Mouse (Mus musculus) layer of hippocampus, postnatal 10 days (tissue): Measurements from ENCODE around the gene Ifnl2. TPM values are rescaled to one million over a fixed set of nuclear protein-coding genes. Genes with fewer than 3 reads are reported as not detected.

ENCODE experiments used
- DNase-seq, 2 experiments: peaks; one replicate each; pipeline ENCODE4 v3.0.0; 2021; ENCODE audit warnings: low spot score in 2 of 2
- total RNA-seq, 2 experiments: library from RNA; stranded (reverse); gene quantifications; 2 replicates each; pipeline ENCODE4 v1.2.3; 2021

Gene Ifnl2
- total RNA-seq, 2 experiments from 2014 or later: not detected

GRCm38 (mm10) chr7:28492310-28492709 lies 17.9 kb downstream of the Ifnl2 start:
- DNase-seq: no peak

DNA sequence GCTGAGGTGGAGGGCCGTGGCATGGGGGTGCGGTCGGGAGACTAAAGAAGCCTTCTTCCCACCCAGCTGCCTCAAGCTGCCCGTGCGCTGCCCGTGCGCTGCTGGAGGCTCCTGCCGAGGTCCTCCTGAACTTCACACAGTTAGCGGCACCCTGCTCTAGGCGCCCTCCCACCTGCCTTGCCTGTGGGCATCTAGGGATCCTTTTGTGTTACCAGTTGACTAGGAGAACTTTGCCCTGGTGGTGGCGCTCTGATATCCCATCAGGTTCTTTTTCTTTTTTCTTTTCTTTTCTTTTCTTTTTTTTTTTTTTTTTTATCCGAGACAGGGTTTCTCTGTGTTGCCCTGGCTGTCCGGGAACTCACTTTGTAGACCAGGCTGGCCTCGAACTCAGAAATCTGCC lies 19.4 kb downstream of the Ifnl2 start:
- DNase-seq: no peak

GRCm38 (mm10) chr7:28490410-28490809 lies 19.8 kb downstream of the Ifnl2 start:
- DNase-seq: peak in 1 of 2 experiments; percentile 34

DNA sequence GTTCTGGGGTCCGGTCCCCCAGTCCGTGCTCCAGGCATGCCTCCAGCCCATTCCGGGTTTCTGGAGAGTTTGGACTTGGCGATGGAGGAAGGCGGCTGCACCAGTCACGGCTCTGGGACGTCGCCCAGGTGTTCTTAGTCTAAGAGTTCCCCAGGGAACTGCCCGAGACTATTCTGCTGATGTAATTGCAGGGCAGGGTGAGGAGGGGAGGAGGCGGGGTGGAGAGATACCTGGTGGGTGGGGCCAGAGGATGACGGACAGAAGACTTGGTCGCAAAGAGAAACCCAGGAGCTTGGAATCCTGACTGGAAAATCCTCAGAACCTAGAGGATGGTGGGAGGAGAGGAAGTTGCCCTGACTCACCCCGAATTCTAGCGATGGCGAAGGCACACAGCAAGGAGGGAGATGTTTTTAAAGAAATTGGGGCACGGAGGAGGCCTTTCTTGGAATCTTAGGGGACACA lies 22.2 kb downstream of the Ifnl2 start:
- no peak for DNase-seq

DNA sequence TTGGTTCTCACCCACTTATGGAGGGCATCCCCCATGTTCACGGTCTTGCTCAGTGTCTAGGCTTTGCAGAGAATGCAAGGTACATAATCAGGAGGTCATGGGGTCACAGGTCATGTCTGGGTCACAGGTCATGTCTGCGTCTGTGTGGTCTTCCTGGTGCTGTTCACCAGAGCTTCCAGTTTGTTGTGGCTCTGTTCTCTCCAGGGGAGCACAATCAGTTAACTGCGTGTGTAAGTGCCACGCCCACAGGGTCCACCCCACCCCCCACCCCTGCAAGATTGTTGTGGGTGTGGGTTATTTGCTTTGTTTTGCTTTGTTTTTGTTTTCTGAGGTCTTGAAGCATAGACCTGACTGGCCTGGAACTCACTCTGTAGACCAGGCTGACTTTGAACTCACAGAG lies 26.1 kb downstream of the Ifnl2 start:
- no peak for DNase-seq

DNA sequence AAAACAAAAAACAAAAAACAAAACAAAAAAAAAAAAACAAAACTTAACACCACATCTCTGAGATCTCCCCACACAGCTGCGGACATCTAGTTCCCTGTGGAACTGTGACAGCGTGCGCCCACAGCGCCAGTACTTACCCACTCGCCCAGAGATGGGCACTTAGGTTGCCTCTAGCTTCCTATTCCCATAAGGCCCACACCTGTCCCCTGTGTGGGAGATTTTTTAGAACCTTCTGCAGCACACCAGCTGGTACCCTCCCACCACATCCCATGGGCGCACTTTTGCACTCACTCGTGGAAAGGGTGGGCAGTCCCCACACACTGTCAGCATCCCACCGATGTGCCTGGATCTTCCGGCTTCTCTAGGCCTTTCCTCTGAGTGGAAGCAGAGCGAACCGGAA lies 27.4 kb downstream of the Ifnl2 start:
- no peak for DNase-seq

GRCm38 (mm10) chr7:28478854-28479253 lies 31.4 kb downstream of the Ifnl2 start:
- DNase-seq: no peak

DNA sequence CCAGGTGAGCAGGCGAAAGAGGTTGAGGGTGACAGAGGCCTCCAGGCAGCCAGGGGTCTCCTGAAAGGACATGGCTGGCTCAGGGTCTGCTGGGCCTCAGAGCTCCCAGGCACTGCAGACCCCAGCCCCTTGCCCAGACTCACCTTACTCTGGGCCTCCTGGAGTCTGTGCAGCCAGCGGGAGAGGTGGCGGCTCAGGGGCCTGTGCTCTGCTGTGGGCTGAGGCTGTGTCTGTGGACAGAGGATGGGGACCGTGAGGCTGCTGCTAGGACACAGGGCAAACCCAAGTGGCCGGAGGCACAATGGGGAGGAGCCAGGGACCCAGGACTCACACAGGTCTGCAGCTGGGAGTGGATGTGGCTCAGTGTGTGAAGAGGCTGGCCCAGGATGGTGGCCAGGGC lies 32.9 kb downstream of the Ifnl2 start:
- no peak for DNase-seq

GRCm38 (mm10) chr7:28476191-28476590 lies 34.1 kb downstream of the Ifnl2 start:
- no peak for DNase-seq

DNA sequence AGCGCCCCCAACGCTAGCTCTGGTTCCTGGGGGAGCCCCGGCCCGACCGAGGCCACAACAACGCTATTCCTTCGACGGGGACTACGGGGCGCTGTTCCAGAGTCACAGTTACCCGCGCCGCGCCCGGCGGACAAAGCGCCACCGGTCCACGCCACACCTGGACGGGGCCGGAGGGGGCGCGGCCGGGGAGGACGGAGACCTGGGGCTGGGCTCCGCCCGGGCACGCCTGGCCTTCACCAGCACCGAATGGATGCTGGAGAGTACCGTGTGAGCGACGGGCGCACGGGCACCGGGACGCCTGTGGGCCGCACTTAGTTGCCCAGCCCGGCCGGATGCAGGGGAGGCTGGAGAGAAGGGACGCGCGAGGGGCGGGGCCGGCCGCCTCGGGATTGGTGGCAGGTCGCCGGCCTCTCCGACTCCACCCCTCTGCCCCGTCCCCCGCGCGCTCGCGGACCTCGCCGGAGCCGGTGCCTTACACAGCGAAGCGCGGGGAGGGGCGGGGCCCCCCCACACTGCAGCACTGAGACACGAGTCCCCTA lies 43.0 kb downstream of the Ifnl2 start:
- DNase-seq: peak in 1 of 2 experiments; percentile 39

DNA sequence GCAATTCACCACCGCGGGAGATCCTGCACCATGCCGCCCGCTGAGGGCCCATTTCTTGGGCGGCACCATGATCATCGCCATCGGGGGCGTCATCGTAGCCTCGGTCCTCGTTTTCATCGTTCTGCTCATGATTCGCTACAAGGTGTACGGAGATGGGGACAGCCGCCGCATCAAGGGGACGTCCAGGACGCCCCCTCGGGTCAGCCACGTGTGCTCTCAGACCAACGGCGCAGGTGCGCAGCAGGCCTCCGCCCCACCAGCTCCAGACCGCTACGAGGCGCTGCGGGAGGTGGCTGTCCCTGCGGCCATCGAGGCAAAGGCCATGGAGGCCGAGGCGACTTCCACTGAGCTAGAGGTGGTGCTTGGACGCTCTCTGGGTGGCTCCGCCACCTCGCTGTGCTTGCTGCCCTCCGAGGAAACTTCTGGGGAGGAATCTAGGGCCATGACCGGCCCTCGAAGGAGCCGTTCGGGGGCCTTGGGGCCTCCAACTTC lies 43.5 kb downstream of the Ifnl2 start:
- no peak for DNase-seq

- peak; percentile 78 to 88 for DNase-seq
Observed at GRCm38 (mm10) chr7:28464416-28465212, 45.6 kb downstream of the Ifnl2 start.

- no peak for DNase-seq
Observed at GRCm38 (mm10) chr7:28462769-28463168, 47.5 kb downstream of the Ifnl2 start.

DNA sequence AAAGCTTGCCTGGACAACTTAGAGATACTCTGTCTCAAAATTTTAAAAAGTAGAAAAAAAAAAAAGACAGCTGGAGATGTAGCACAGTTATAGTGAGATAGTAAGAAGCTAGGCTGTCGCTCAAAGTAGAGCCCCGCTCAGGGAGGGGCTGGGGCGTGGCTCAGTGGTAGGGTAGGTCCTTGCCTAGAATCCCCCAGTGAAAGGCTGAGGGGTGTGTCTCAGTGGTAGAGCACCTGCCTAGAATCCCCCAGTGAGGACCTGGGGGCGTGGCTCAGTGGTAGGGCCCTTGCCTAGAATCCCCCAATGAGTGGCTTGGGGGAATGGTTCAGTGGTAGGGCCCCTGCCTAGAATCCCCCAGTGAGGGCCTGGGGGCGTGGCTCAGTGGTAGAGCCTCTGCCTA lies 49.9 kb downstream of the Ifnl2 start:
- DNase-seq: no peak

Other genes with a start within 250 kb of the Ifnl2 start
- gene Eid2, start 242.6 kb downstream of the Ifnl2 start, total RNA-seq: 10 to 100 TPM; 67.3 to 68.9 TPM
- 10 to 100 TPM; 41.8 to 43.2 TPM for gene Eid2b, start 232.7 kb downstream of the Ifnl2 start, total RNA-seq
- 1 to 10 TPM; 1.4 to 4.2 TPM for gene Selenov, start 219.3 kb downstream of the Ifnl2 start, total RNA-seq
- gene Dll3, start 208.2 kb downstream of the Ifnl2 start, total RNA-seq: 1 to 10 TPM; 6.5 to 8.9 TPM
- gene Timm50, start 198.4 kb downstream of the Ifnl2 start, total RNA-seq: 10 to 100 TPM; 49.2 to 49.6 TPM
- 100 to 1,000 TPM; 105 to 109 TPM for gene Supt5, start 171.7 kb downstream of the Ifnl2 start, total RNA-seq
- 100 to 1,000 TPM; 563 to 624 TPM for gene Rps16, start 159.8 kb downstream of the Ifnl2 start, total RNA-seq
- 10 to 100 TPM; 13.5 to 13.6 TPM for gene Plekhg2, start 137.9 kb downstream of the Ifnl2 start, total RNA-seq
- gene Zfp36, start 130.2 kb downstream of the Ifnl2 start, total RNA-seq: 1 to 10 TPM; 3.4 to 3.9 TPM
- gene Med29, start 117.7 kb downstream of the Ifnl2 start, total RNA-seq: 10 to 100 TPM; 20.5 to 20.9 TPM
- 10 to 100 TPM; 73.3 to 93.0 TPM for gene Paf1, start 117.5 kb downstream of the Ifnl2 start, total RNA-seq
- gene Gmfg, start 73.0 kb downstream of the Ifnl2 start, total RNA-seq: 1 to 10 TPM; 4.2 to 4.3 TPM
- gene Lrfn1, start 58.5 kb downstream of the Ifnl2 start, total RNA-seq: 10 to 100 TPM; 91.8 to 96.1 TPM
- gene Ifnl3, start 12.4 kb upstream of the Ifnl2 start, total RNA-seq: not detected
- not detected for gene Sycn, start 30.4 kb upstream of the Ifnl2 start, total RNA-seq
- under 1 TPM; 0.42 to 0.46 TPM for gene Nccrp1, start 36.8 kb upstream of the Ifnl2 start, total RNA-seq
- 10 to 100 TPM; 58.4 to 61.9 TPM for gene Samd4b, start 87.7 kb upstream of the Ifnl2 start, total RNA-seq
- 10 to 100 TPM; 11.7 to 13.0 TPM for gene Pak4, start 87.7 kb upstream of the Ifnl2 start, total RNA-seq
- gene Acp7, start 120.9 kb upstream of the Ifnl2 start, total RNA-seq: 1 to 10 TPM; 1.5 to 2.1 TPM
- gene Fbxo27, start 182.4 kb upstream of the Ifnl2 start, total RNA-seq: 10 to 100 TPM; 16.2 to 19.8 TPM
- gene Fbxo17, start 206.3 kb upstream of the Ifnl2 start, total RNA-seq: 1 to 10 TPM; 2.0 to 2.2 TPM
- 10 to 100 TPM; 45.7 to 52.1 TPM for gene Mrps12, start 231.4 kb upstream of the Ifnl2 start, total RNA-seq
- gene Sars2, start 231.5 kb upstream of the Ifnl2 start, total RNA-seq: 10 to 100 TPM; 14.1 to 17.2 TPM
- under 1 TPM; 0.46 to 0.54 TPM for gene Ccer2, start 245.7 kb upstream of the Ifnl2 start, total RNA-seq